Mouse (Mus musculus) myocyte (in vitro differentiated cells): ENCODE data around the gene Sgpp1. TPM values are rescaled to one million over a fixed set of nuclear protein-coding genes. Genes with fewer than 3 reads are reported as not detected.

Experiments used
- H3K27me3 ChIP-seq: one replicate; pipeline ENCODE4 v1.6.1; 2011; ENCODE audit not compliant: control insufficient read depth, insufficient read depth, insufficient read length
- H3K36me3 ChIP-seq: one replicate; pipeline ENCODE4 v1.6.1; 2011; ENCODE audit not compliant: control insufficient read depth, insufficient read depth
- H3K4me2 ChIP-seq: one replicate; pipeline ENCODE4 v1.6.1; 2011; ENCODE audit warnings: low read depth, control low read depth
- H3K4me3 ChIP-seq: one replicate; pipeline ENCODE4 v1.5.1; 2011; ENCODE audit warnings: mild to moderate bottlenecking, control low read depth, moderate library complexity
- H3K79me2 ChIP-seq: one replicate; pipeline ENCODE4 v1.6.1; 2011; ENCODE audit not compliant: control insufficient read depth, insufficient read depth
- H3ac ChIP-seq: one replicate; pipeline ENCODE4 v1.6.1; 2011; ENCODE audit not compliant: control insufficient read depth, insufficient read length
- CEBPB ChIP-seq: IDR thresholded peaks from 2 replicates; pipeline ENCODE4 v1.6.1; 2011; ENCODE audit warnings: mild to moderate bottlenecking, moderate library complexity; ENCODE audit not compliant: poor library complexity, insufficient read depth, severe bottlenecking
- E2F4 ChIP-seq: IDR thresholded peaks from one replicate; pipeline ENCODE4 v1.6.1; 2011; ENCODE audit warnings: mild to moderate bottlenecking, control low read depth, moderate library complexity; ENCODE audit not compliant: insufficient read depth
- MAX ChIP-seq: IDR thresholded peaks from one replicate; pipeline ENCODE4 v1.6.1; 2011; ENCODE audit warnings: low read depth, mild to moderate bottlenecking, control low read depth
- MYOD1 ChIP-seq, 3 experiments: IDR thresholded peaks; one replicate each; pipeline ENCODE4 v1.6.1; 2011; ENCODE audit warnings: control low read depth in 2 of 3, low read depth in 2 of 3, mild to moderate bottlenecking in 2 of 3, moderate library complexity in 1 of 3; ENCODE audit not compliant: insufficient read length in 2 of 3, control insufficient read depth in 1 of 3
- MYOG ChIP-seq, 3 experiments: IDR thresholded peaks; one replicate each; pipeline ENCODE4 v1.6.1; 2011; ENCODE audit warnings: control low read depth in 2 of 3, low read depth in 2 of 3, mild to moderate bottlenecking in 2 of 3; ENCODE audit not compliant: insufficient read length in 2 of 3, control insufficient read depth in 1 of 3, insufficient read depth in 1 of 3
- POLR2A ChIP-seq: IDR thresholded peaks from one replicate; pipeline ENCODE4 v1.6.1; 2011; ENCODE audit warnings: low read depth, mild to moderate bottlenecking, control low read depth, moderate library complexity; ENCODE audit not compliant: insufficient read length
- POLR2AphosphoS2 ChIP-seq: IDR thresholded peaks from one replicate; pipeline ENCODE4 v1.6.1; 2011; ENCODE audit warnings: low read depth, control low read depth; ENCODE audit not compliant: insufficient read length
- REST ChIP-seq: IDR thresholded peaks from one replicate; pipeline ENCODE4 v1.6.1; 2011; ENCODE audit warnings: mild to moderate bottlenecking, control low read depth, moderate library complexity; ENCODE audit not compliant: insufficient read depth, insufficient read length
- SRF ChIP-seq: IDR thresholded peaks from one replicate; pipeline ENCODE4 v1.6.1; 2011; ENCODE audit warnings: low read depth; ENCODE audit not compliant: control insufficient read depth, insufficient read length
- TCF12 ChIP-seq: IDR thresholded peaks from one replicate; pipeline ENCODE4 v1.6.1; 2011; ENCODE audit warnings: mild to moderate bottlenecking, control low read depth; ENCODE audit not compliant: poor library complexity, insufficient read depth, severe bottlenecking
- TCF3 ChIP-seq: IDR thresholded peaks from one replicate; pipeline ENCODE4 v1.6.1; 2011; ENCODE audit warnings: low read depth, control low read depth; ENCODE audit not compliant: insufficient read length
- USF1 ChIP-seq: IDR thresholded peaks from one replicate; pipeline ENCODE4 v1.6.1; 2011; ENCODE audit warnings: low read depth, mild to moderate bottlenecking, control low read depth, moderate library complexity
- polyA plus RNA-seq: library from polyadenylated mRNA; unstranded; fragments of >200 nt; fragmentation: generic; extraction: Trizol; gene quantifications from one replicate; pipeline ENCODE4 v1.2.1, GENCODE M21; 2012; ENCODE audit warnings: missing spikeins

The Sgpp1 gene
- polyA plus RNA-seq, 1 experiment = 4.9 TPM

GRCm38 (mm10) chr12:75772424-75773034 is 37.0 kb upstream of the Sgpp1 start:
- H3K36me3 ChIP-seq = no peaks in the 10 kb centered on the region
- peak; percentile 37 for TF ChIP-seq USF1
- no peak for TF ChIP-seq TCF3
- H3K4me3 ChIP-seq = no peak overlapping the region
- H3K27me3 ChIP-seq = no peaks in the 10 kb centered on the region
- no peak overlapping the region for H3K4me2 ChIP-seq
- no peak overlapping the region for H3ac ChIP-seq
- H3K79me2 ChIP-seq = no peaks in the 10 kb centered on the region

GRCm38 (mm10) chr12:75771410-75771809 is 35.9 kb upstream of the Sgpp1 start:
- Histone ChIP-seq H3K79me2 (no peaks in the 10 kb centered on the region), H3K36me3 (no peaks in the 10 kb centered on the region), H3K4me3 (no peak overlapping the region), H3K4me2 (no peak overlapping the region), H3ac (no peak overlapping the region), H3K27me3 (no peaks in the 10 kb centered on the region)
- TF ChIP-seq MYOD1 (IDR thresholded peaks at IDR 0.05; ENCODE audit: control insufficient read depth in 1 of 3, insufficient read length in 2 of 3, low read depth in 2 of 3) (no peak), POLR2A (no peak), SRF (no peak), CEBPB (no peak), USF1 (no peak), MAX (no peak), REST (no peak), TCF12 (no peak), MYOG (IDR thresholded peaks at IDR 0.05; ENCODE audit: control insufficient read depth in 1 of 3, insufficient read depth in 1 of 3, insufficient read length in 2 of 3, low read depth in 2 of 3) (no peak), POLR2AphosphoS2 (no peak), TCF3 (no peak), E2F4 (no peak)

GRCm38 (mm10) chr12:75766885-75767317 is 31.4 kb upstream of the Sgpp1 start:
- no peaks in the 10 kb centered on the region for H3K79me2 ChIP-seq
- H3K4me3 ChIP-seq = no peak overlapping the region
- TF ChIP-seq USF1 = no peak
- TF ChIP-seq POLR2A = no peak
- no peak for TF ChIP-seq POLR2AphosphoS2
- no peak for TF ChIP-seq TCF3
- TF ChIP-seq E2F4 = no peak
- TF ChIP-seq MYOG (IDR thresholded peaks at IDR 0.05; ENCODE audit: control insufficient read depth in 1 of 3, insufficient read depth in 1 of 3, insufficient read length in 2 of 3, low read depth in 2 of 3) = no peak
- TF ChIP-seq MYOD1 (IDR thresholded peaks at IDR 0.05; ENCODE audit: control insufficient read depth in 1 of 3, insufficient read length in 2 of 3, low read depth in 2 of 3) = no peak
- TF ChIP-seq TCF12 = no peak
- no peak for TF ChIP-seq MAX
- no peak for TF ChIP-seq REST
- no peak for TF ChIP-seq SRF
- no peak for TF ChIP-seq CEBPB

GRCm38 (mm10) chr12:75766395-75766794 is 30.9 kb upstream of the Sgpp1 start:
- Histone ChIP-seq H3ac (no peak overlapping the region), H3K4me2 (no peak overlapping the region), H3K79me2 (no peaks in the 10 kb centered on the region), H3K4me3 (no peak overlapping the region), H3K36me3 (no peaks in the 10 kb centered on the region), H3K27me3 (no peaks in the 10 kb centered on the region)
- TF ChIP-seq SRF (no peak), REST (no peak), MYOD1 (IDR thresholded peaks at IDR 0.05; ENCODE audit: control insufficient read depth in 1 of 3, insufficient read length in 2 of 3, low read depth in 2 of 3) (no peak), E2F4 (no peak), CEBPB (no peak)

More at GRCm38 (mm10) chr12:75766885-75767317, 31.4 kb upstream of the Sgpp1 start:
- no peak overlapping the region for H3ac ChIP-seq
- no peak overlapping the region for H3K4me2 ChIP-seq
- no peaks in the 10 kb centered on the region for H3K36me3 ChIP-seq
- H3K27me3 ChIP-seq = no peaks in the 10 kb centered on the region

- Histone ChIP-seq H3K4me3 (no peak overlapping the region), H3K36me3 (no peaks in the 10 kb centered on the region), H3K4me2 (no peak overlapping the region), H3ac (no peak overlapping the region), H3K79me2 (no peaks in the 10 kb centered on the region), H3K27me3 (no peaks in the 10 kb centered on the region)
- TF ChIP-seq MYOG (IDR thresholded peaks at IDR 0.05; ENCODE audit: control insufficient read depth in 1 of 3, insufficient read depth in 1 of 3, insufficient read length in 2 of 3, low read depth in 2 of 3) (no peak), REST (no peak), POLR2AphosphoS2 (no peak)
Observed at GRCm38 (mm10) chr12:75765751-75766150, 30.2 kb upstream of the Sgpp1 start.

GRCm38 (mm10) chr12:75756387-75756786 is 20.9 kb upstream of the Sgpp1 start:
- no peak overlapping the region for H3K4me2 ChIP-seq
- no peak overlapping the region for H3K4me3 ChIP-seq
- H3ac ChIP-seq = no peak overlapping the region
- H3K36me3 ChIP-seq = no peaks in the 10 kb centered on the region
- no peaks in the 10 kb centered on the region for H3K79me2 ChIP-seq
- H3K27me3 ChIP-seq = no peaks in the 10 kb centered on the region
- TF ChIP-seq TCF12 = no peak
- TF ChIP-seq TCF3 = no peak
- TF ChIP-seq POLR2A = no peak
- no peak for TF ChIP-seq USF1
- TF ChIP-seq POLR2AphosphoS2 = no peak
- TF ChIP-seq SRF = no peak
